In genomic region chr11:34865181-34865580, GRCm38 (mm10) we compare ENCODE assay signal across 11 mouse cellular contexts. TPM values are rescaled to one million over a fixed set of nuclear protein-coding genes. Genes with fewer than 3 reads are reported as not detected.
DNase-seq lines count a peak whose midpoint lies in the region; ATAC-seq and TF ChIP-seq lines count a peak whose summit lies in the region.
"Had no signal": no experiment of that assay in that cellular context is flagged by ENCODE, and none has a peak within 500 bp of the region (broad histone marks: within the 10 kb centered on the region; RNA-seq: fewer than 3 reads in every experiment).

No protein-coding gene starts in this region.

- no peaks in the 10 kb centered on the region for H3K36me3 ChIP-seq in kidney, adult 2 months (ENCODE audit: control insufficient read depth, insufficient read depth, low read length)
- H3K36me3 ChIP-seq: liver, embryonic 13.5 days had no signal

- H3K4me3 ChIP-seq in kidney, adult 2 months (ENCODE audit: insufficient read depth, low read depth, low read length) = no peak overlapping the region
- H3K4me3 ChIP-seq in brown adipose tissue, adult 24 weeks (ENCODE audit: insufficient read depth, low read depth, low read length) = no peak overlapping the region
- H3K4me3 ChIP-seq: liver, embryonic 13.5 days had no signal

- peak; percentile 12 for DNase-seq in kidney, adult 2 months
- no peak for DNase-seq in kidney, postnatal 10 days
- DNase-seq in layer of hippocampus, adult 8-10 months (ENCODE audit: low spot score in 2 of 2) = peak; percentile 59 to 65
- peak; percentile 57 for DNase-seq in lung, postnatal 25 days (ENCODE audit: low spot score)
- DNase-seq in kidney, adult 9 months = no peak
- no peak for DNase-seq in thymus, postnatal 0 days (ENCODE audit: low spot score)
- DNase-seq: embryo, embryonic 11 days; liver, embryonic 13.5 days had no signal

- TF ChIP-seq POLR2A in kidney, adult 2 months (IDR thresholded peaks at IDR 0.05; ENCODE audit: low read depth, low read length) = no peak

- no peak for ATAC-seq in megakaryocyte, adult 5-6 weeks (ENCODE audit: poor library complexity, severe bottlenecking)
- ATAC-seq: intestine, embryonic 16.5 days had no signal

- H3K4me1 ChIP-seq in kidney, adult 2 months (ENCODE audit: control insufficient read depth, insufficient read depth, low read length) = no peaks in the 10 kb centered on the region
- no peaks in the 10 kb centered on the region for H3K4me1 ChIP-seq in brown adipose tissue, adult 24 weeks (ENCODE audit: control insufficient read depth, insufficient read depth, insufficient read length, low read length)
- H3K4me1 ChIP-seq: liver, embryonic 13.5 days had no signal

- H3K27me3 ChIP-seq in kidney, adult 2 months (replicated peaks; ENCODE audit: control insufficient read depth, insufficient read depth, low read length) = no peaks in the 10 kb centered on the region
- H3K27me3 ChIP-seq: liver, embryonic 13.5 days had no signal

- WGBS in kidney, adult 2 months = 77% methylated on average over 14 of the region's 14 CpGs

- no peak for TF ChIP-seq CTCF in kidney, adult 2 months (conservative IDR thresholded peaks at IDR 0.05; ENCODE audit: insufficient read depth, insufficient read length, low read depth, low read length)

- no peak overlapping the region for H3K27ac ChIP-seq in kidney, adult 2 months (ENCODE audit: insufficient read depth, low read depth, low read length)
- H3K27ac ChIP-seq in brown adipose tissue, adult 24 weeks (replicated peaks; ENCODE audit: low read depth, low read length) = peak overlapping the region; percentile 53
- H3K27ac ChIP-seq: liver, embryonic 13.5 days had no signal

RNA-seq across cellular contexts. Expression of gene Spdl1, which starts 31.7 kb away (rescaled TPM):
- polyA plus RNA-seq in kidney, adult 2 months (2012; rRNA removed) = 0.38 and 0.52 TPM in 2 replicates
- not detected in 2 replicates for polyA plus RNA-seq in brown adipose tissue, adult 24 weeks (2012; ENCODE audit: insufficient read depth, insufficient read length, missing spikeins)
- under 1 TPM; 0.31 to 0.54 (median 0.47) TPM for total RNA-seq in layer of hippocampus, adult 8-10 months (2022)
- 18.7 and 25.8 TPM in 2 replicates for total RNA-seq in megakaryocyte, adult 5-6 weeks (2015)
- 30.3 and 35.6 TPM in 2 replicates for total RNA-seq in megakaryocyte, adult 5-6 weeks (2017)
- 21.1 and 23.3 TPM in 2 replicates for polyA plus RNA-seq in thymus, postnatal 0 days (2015; fragmentation: Nextera tagmentation; extraction: Ambion mirVana)

Comparison
In these comparisons a context has a peak if more than half of its experiments do, and no peak if none do; other contexts are left out.
1. DNase-seq: peak in kidney, adult 2 months (single experiment), layer of hippocampus, adult 8-10 months (2 of 2) and lung, postnatal 25 days (single experiment); none in kidney, postnatal 10 days (single experiment), kidney, adult 9 months (single experiment) and thymus, postnatal 0 days (single experiment).
2. RNA of gene Spdl1, which starts 31.7 kb away (polyA plus RNA-seq): 21.1 to 23.3 TPM in thymus, postnatal 0 days; 0.38 to 0.52 TPM in kidney, adult 2 months and not detected in brown adipose tissue, adult 24 weeks; every median in the first group is over 10 times any median in the second.